Mouse (Mus musculus) T-helper 2 cell (primary cell): Measurements from ENCODE around the gene Hivep2.

Source experiments
- in situ Hi-C: fragments of 300-600 bp; cut with MboI, MseI; formaldehyde crosslinking; loops from one replicate; pipeline ENCODE4 v1.15.1; 2025; ENCODE audit warnings: high pct_unique_total_duplicates

The Hivep2 gene

GRCm38 (mm10) chr10:13965974-13966829 lies at the start of gene Hivep2:
Gene Hivep2, plus strand, starts transcription at chr10:13966075.
- in situ Hi-C loops, result loop anchor here (10.0 to 25.0 kb wide), 3 partner anchors 131 to 779 kb away; partner anchors contain the start of genes Ltv1 and Zc2hc1b

- in situ Hi-C loops, result no loop called here
Observed at GRCm38 (mm10) chr10:13916645-13917342, 49.1 kb upstream of the Hivep2 start.

- in situ Hi-C loops, result no loop called here
Observed at GRCm38 (mm10) chr10:13921641-13922385, 44.1 kb upstream of the Hivep2 start.

GRCm38 (mm10) chr10:13929306-13929705 lies 36.6 kb upstream of the Hivep2 start:
- in situ Hi-C loops, result loop anchor here (25.0 kb wide), 1 partner anchor 367 kb away; the partner anchor contains the start of genes Adat2 and Pex3

- in situ Hi-C loops, result loop anchor here (25.0 kb wide), 1 partner anchor 370 kb away; the partner anchor contains the start of genes Adat2 and Pex3
Observed at GRCm38 (mm10) chr10:13932147-13932546, 33.7 kb upstream of the Hivep2 start.

GRCm38 (mm10) chr10:13933320-13933719 lies 32.6 kb upstream of the Hivep2 start:
- in situ Hi-C loops, result loop anchor here (25.0 kb wide), 1 partner anchor 371 kb away; the partner anchor contains the start of genes Adat2 and Pex3

GRCm38 (mm10) chr10:13935646-13936045 lies 30.2 kb upstream of the Hivep2 start:
- in situ Hi-C loops, result loop anchor here (25.0 kb wide), 1 partner anchor 373 kb away; the partner anchor contains the start of genes Adat2 and Pex3

- in situ Hi-C loops, result loop anchor here (25.0 kb wide), 1 partner anchor 379 kb away; the partner anchor contains the start of genes Adat2 and Pex3
Observed at GRCm38 (mm10) chr10:13941406-13941805, 24.5 kb upstream of the Hivep2 start.

GRCm38 (mm10) chr10:13943706-13944105 lies 22.2 kb upstream of the Hivep2 start:
- in situ Hi-C loops, result loop anchor here (25.0 kb wide), 1 partner anchor 381 kb away; the partner anchor contains the start of genes Adat2 and Pex3

GRCm38 (mm10) chr10:13946498-13946897 lies 19.4 kb upstream of the Hivep2 start:
- in situ Hi-C loops, result loop anchor here (25.0 kb wide), 1 partner anchor 384 kb away; the partner anchor contains the start of genes Adat2 and Pex3

GRCm38 (mm10) chr10:13962965-13963364 lies 2.9 kb upstream of the Hivep2 start:
- in situ Hi-C loops, result loop anchor here (10.0 to 25.0 kb wide), 3 partner anchors 128 to 776 kb away; partner anchors contain the start of genes Ltv1 and Zc2hc1b

- in situ Hi-C loops, result loop anchor here (10.0 to 25.0 kb wide), 3 partner anchors 129 to 777 kb away; partner anchors contain the start of genes Ltv1 and Zc2hc1b
Observed at GRCm38 (mm10) chr10:13963908-13964500, 1.9 kb upstream of the Hivep2 start.

- in situ Hi-C loops, result loop anchor here (10.0 to 25.0 kb wide), 3 partner anchors 130 to 777 kb away; partner anchors contain the start of genes Ltv1 and Zc2hc1b
Observed at GRCm38 (mm10) chr10:13964501-13965281, 1.2 kb upstream of the Hivep2 start.

GRCm38 (mm10) chr10:13965316-13965973 lies 430 bp upstream of the Hivep2 start:
- in situ Hi-C loops, result loop anchor here (10.0 to 25.0 kb wide), 3 partner anchors 131 to 778 kb away; partner anchors contain the start of genes Ltv1 and Zc2hc1b

- in situ Hi-C loops, result loop anchor here (10.0 to 25.0 kb wide), 3 partner anchors 132 to 780 kb away; partner anchors contain the start of genes Ltv1 and Zc2hc1b
Observed at GRCm38 (mm10) chr10:13966830-13967450, 1.1 kb downstream of the Hivep2 start.

GRCm38 (mm10) chr10:13967451-13968233 lies 1.8 kb downstream of the Hivep2 start:
- in situ Hi-C loops, result loop anchor here (10.0 to 25.0 kb wide), 3 partner anchors 133 to 780 kb away; partner anchors contain the start of genes Ltv1 and Zc2hc1b

GRCm38 (mm10) chr10:13968234-13968555 lies 2.3 kb downstream of the Hivep2 start:
- in situ Hi-C loops, result loop anchor here (10.0 to 25.0 kb wide), 3 partner anchors 133 to 781 kb away; partner anchors contain the start of genes Ltv1 and Zc2hc1b
